Mouse (Mus musculus): ENCODE measurements around the gene Csnk2a1.
"Not testable (repeated sequence)": the region's sequence is repeated elsewhere in the genome, so short reads cannot be mapped to it uniquely, and the experiment has no call there.

Csnk2a1 gene

DNA sequence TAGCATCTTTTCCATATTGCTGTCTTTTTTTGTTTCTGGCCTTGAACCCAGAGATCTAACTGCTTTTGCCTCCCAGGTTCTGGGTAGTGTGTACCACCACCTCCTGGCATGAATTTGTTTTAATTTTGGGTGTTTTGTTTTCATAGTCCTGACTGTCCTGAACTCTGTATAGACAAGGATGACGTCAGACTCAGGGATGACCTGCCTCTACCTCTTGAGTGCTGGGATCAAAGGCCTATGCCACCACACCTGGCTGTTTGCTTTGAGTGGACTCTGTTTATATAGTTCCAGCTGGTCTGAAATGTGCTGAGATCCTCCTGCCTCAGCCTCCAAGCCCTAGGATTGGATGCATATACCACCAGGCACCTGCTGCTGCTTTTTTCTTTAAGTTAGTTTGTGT, 11.3 kb downstream of the Csnk2a1 start:
- DNase-seq (ENCODE audit: low spot score), result no peak

DNA sequence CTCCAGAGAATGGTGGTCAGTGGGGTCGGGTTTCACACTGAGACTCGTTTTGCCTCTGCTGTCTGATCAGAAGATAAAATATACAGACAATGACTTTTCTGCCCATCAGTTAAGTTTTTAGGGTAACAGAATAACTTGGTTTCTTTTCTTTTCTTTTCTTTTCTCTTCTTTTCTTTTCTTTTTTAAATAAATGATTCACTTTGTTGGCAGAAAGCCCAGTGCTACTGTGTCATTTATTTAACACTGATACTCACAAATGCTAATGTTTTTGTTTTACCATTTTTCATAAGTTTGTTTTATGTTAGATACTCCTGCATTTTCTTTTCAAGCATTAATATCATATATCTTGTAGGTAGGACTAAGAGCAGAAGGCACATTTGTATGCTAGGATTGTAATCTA, 13.9 kb downstream of the Csnk2a1 start:
- no peak for DNase-seq (ENCODE audit: low spot score)

DNA sequence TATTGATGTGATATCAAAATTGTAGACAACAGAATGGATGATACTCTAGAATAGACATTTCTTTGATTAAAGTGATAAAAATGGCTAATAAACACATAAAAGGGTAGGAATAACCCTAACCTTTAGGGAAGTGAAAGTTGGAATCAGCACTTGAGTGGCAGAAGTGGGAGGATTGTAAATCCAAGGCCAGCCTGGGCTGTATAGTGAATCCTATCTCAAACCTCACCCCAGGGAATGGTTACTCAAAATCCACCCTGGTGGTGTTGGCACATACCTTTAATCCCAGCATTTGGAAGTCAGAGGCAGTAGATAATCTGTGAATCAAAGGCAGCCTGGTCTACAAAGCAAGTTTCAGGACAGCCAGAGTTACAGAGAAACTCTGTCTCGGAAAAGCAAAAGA, 20.6 kb downstream of the Csnk2a1 start:
- DNase-seq (ENCODE audit: low spot score), result no peak

DNA sequence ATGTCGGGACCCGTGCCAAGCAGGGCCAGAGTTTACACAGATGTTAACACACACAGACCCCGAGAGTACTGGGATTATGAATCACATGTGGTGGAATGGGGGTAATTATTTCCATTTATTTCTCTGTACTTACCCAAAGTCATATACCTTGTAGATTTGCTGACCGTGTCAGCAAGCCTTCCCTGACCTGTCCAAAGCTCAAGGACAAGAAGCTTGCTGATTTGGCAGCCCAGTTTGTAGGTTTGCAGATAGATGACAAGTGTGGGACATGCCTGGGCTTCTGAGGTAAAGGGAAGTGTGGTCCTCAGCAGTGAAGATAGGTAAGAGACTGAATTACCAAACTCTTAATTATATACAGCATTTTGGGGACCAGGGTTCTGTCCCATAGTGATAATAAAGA, 23.9 kb downstream of the Csnk2a1 start:
- no peak for DNase-seq (ENCODE audit: low spot score)

DNA sequence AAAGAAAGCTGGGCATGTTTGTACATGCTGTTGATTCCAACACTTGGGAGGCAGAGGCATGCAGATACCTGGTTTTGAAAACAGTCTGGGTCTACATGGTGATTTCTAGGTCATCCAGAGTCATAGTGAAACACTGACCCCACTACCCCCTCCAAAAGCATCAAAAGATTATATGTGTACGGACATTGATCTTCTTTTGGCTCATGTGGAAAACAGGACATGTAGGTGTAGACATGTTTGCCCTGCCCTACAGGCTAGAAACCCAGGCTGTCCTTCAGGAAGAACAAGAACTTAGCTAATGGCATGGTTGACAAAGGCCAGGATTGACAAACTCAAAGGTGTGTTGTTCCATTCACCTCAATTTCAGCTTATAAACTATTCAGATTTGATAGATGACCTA, 33.1 kb downstream of the Csnk2a1 start:
- no peak for DNase-seq (ENCODE audit: low spot score)

DNA sequence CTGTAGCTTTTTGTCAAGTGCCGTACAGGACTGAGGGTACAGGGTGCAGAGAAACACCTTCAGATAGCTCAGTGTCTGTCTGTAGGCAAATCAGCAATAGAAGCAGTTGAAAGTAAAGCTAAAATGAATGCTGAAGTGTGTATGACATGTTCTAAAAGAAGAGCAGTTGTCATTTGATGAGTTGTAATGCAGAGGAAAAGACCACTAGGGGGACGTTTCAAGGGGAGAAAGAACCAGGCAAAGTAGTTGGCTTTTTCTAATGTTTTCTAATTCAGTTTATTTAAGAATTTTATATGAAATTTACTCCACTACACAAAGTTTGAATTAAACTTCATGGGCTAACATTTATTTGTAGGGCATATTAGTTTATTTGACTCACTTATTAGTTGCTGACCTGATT, 47.0 kb downstream of the Csnk2a1 start:
- no peak for DNase-seq (ENCODE audit: low spot score)

DNA sequence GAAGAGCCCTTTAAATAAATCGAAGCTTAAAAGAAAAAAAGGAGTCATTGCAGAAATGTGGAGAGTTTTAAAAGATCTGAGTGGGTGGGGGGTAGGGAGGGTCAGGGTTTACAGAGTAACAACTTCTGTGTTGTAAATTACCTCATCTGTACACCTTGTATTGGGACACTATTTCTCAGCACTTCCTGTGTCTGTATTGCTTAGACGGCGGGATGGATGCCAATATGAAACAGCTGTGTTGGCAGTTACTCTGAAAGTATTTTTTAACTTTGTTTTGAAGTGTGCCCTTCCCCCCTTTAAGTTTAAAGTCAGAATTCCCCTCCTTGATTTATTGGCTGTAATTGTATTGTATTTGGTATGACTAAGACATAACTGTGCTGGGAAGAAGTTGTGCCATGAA, 54.8 kb downstream of the Csnk2a1 start:
- DNase-seq (ENCODE audit: low spot score), result no peak

DNA sequence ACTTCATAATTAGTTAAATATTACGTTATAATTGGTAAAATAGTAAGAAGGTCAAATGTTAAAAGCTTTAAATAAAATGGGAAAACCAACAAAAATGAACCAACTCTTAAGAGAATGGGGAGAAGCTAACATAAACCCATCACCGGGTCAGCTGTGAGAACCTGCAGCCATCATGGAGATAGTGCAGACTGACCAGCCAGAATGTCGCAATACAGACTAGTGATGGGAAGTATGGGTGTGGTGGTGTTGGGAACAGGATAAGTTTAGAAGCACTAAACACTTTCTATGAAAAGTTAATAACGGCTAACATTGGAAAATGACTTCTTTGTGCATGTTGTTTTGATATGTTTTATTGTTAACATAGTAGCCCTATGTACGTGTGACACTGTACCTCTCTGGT, 60.9 kb downstream of the Csnk2a1 start:
- no peak for DNase-seq (ENCODE audit: low spot score)

DNA sequence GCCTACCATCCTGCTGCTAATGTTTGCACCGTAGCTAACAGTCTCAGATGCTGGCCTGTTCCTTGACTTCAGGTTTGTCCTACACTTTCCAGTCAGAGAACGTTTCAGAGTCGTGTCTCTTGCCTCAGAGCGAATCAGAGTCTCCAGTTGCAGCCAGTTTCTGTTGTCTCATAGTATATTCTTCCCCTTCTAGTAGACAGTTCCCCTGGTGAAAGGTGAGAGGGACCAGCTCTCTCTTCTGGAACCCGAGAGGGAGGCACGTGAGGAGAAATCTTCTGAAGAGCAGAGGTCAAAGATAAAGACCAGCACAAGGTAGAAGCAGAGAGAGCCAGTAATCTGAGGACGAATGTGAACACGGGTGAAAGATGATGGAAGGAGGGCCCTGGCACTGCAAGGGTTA, 61.4 kb downstream of the Csnk2a1 start:
- DNase-seq (ENCODE audit: low spot score), result no peak

DNA sequence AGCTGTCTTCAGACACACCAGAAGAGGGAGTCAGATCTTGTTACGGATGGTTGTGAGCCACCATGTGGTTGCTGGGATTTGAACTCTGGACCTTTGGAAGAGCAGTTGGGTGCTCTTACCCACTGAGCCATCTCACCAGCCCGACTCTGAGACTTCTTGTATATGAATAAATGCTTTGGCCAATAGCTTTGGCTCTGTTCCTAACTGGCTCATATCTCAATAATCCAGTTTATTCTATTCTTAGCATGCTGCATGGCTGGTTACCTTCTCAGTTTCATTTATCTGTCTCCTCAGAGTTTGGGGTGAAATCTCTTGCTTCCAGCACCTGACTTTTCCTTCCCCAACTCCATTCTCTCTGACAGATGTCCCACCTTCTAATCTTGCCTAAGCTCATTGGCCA, 63.0 kb downstream of the Csnk2a1 start:
- DNase-seq (ENCODE audit: low spot score), result not testable (repeated sequence)

DNA sequence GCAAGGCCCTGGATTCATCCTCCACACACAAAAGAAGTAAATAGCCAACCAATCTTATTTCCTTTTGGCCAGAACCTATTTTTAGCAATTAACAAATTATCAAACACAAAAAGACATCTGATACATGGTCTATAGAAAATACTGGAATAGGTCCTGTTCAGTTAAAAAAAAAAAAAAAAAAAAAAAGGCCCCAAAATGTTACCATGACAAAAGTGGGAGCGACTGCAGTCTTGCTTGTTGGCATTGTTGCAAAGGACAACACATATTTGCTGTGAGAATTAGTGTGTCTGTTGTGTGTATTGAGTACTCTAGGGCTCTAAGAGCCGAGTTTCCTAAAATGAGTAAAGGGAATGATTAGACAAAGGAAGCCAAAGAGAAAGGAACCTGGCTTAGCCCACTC, 65.8 kb downstream of the Csnk2a1 start:
- no peak for DNase-seq (ENCODE audit: low spot score)

DNA sequence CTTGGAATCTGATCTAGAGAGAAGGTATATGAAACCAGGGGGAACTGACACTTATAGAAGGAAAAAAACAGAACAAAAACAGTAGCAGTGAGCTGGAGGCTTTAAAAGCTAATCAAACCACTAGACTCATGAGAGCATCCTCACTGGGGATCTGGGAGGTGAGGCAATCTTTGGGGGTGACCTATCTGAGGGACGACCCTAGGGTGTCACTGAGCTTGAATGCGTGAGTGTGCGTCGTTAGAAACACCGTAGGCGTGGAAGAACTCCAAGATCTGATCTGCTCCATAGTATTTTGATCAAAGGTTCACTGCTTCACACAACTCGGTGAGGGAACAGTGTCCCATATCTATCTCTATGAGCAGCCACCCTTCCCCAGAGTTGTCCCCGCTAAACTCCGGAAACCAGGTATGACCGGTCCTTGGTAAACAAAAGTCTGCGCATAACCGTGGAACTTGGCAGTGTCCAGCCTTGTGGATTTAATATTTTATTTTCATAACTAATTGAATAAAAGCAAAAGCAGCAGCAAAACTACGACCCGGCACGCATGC, 66.6 kb downstream of the Csnk2a1 start:
- DNase-seq (ENCODE audit: low spot score), result no peak

DNA sequence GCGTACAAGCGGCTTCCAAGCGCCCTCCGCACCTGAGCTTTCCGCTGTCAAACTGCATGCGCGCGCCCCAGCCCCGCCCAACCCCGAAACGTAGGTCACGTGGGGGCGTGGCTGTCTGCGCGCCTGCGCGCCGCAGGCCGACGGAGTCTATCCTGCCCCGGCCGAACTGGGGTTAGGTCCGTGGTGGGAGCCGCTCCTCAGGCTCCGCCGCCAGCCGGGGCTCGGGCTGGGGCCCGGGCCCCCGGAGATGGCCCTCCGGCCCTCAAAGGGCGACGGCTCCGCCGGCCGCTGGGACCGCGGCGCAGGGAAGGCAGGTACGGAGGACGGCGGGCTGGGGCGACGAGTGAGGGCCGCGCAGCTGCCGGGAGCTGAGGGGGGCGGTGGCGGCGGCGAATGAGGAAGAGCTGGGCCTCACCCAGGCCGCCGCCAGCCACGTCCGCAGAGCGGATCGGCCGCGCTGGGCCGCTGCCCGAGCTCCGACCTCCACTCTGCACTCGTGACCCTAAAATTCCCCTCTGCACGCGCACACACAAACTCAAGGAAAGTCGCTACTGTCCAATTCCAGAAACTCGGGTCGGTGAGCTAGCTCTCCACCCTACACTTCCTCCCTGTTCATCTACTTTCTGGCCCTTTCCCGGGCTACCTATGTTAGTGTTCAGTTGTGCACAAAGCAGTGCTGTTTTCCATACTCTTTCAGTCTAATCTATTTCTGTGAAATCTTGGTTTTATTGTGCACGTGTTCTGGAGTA, 67.3 kb downstream of the Csnk2a1 start, which contains the start of gene Tbc1d20:
TSS of gene Tbc1d20 (plus strand) at position 102 of the 749 bp plus-strand sequence.
- peak; percentile 87 for DNase-seq (ENCODE audit: low spot score)

DNA sequence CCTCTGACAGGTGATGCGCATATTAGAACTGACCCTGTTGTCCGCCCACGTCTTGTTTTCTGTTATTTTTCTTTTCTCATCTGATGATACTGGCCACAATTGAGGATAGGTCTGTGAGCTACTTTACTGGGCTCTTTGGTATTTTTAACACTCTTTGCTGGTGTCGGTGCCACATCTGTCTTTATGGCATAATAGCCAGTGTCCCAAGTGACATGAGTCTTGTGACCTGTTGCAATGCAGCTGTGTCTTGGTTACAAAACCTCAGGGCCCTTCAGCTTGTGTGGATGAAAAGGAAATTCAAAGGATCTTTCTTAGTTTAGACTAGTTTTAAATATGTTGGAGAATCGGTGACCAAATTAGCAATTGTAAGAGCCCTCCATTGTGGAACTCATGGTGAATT, 67.9 kb downstream of the Csnk2a1 start:
- no peak for DNase-seq (ENCODE audit: low spot score)

DNA sequence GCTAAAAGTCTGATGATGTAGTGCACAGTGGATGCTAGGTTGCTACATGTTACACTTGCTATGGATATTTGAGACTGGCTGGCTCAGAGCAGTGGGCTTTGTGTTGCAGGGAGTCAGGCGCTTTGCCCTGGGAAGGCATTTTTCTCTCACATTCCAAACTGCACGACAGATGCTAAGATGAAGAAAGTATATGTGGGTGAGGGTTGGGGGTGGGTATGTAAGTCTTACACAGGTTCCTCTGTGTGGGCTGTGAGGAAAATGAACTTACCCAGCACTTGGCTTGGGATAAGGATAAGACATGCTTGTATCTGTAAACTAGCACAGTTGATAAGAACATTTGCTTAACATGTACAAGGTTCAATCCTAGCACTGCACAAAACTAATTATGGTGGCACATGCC, 76.2 kb downstream of the Csnk2a1 start:
- DNase-seq (ENCODE audit: low spot score), result no peak

DNA sequence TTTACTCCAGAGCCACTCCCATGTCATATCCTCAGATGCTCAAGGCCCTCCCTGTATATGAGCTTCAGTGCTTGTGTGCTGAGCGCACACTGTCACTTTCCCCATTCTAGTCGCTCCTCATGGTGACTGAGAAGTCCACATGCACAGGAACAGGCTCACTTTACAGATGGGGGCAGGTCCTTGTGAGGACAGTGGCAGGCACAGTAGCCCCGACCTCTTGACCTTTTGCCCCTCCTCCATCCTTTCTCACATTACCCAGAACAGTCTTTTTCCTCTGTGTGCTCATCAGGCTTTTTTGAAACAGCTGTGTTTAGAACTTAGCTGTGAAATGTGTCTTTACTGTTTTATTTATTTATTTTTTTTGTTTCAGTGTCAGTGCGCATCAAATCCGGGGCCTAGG, 77.1 kb downstream of the Csnk2a1 start:
- DNase-seq (ENCODE audit: low spot score), result no peak

DNA sequence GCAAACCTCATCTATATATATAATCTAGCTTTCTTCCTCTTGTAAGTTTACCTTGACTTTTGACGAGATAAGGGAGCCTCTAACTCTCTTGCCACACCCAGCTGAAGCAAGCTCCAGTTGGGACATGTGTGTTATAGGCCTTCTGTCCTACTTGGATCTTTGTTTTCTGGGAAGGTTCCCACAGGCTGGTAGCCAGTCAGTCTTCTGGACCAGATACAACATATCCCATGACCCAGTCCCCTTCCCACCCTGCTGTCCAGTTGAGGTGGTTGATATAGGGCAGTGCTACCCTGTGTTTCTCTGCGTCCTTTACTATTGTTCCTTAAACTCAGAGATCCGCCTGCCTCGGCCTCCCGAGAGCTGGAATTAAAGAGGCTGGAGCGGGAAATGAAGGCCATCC, 78.8 kb downstream of the Csnk2a1 start:
- no peak for DNase-seq (ENCODE audit: low spot score)

DNA sequence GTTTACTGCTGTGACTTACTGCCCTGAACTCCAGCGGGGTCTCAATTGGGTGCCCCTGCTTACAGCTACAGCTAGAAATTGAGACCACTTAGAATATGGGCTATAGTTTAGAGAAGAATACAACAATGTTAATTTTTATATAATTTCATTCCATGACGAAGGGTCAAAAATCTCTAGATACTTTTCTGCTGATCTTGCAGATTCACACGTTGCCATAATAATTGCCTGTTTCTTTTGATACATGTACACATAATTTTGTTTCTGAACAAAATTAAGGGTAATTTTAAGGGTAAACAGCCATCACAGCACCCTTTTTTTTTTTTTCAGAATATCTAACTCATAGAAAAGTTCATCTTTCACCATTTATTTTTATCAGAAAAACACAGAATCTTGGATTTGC, 80.5 kb downstream of the Csnk2a1 start:
- DNase-seq (ENCODE audit: low spot score), result no peak

DNA sequence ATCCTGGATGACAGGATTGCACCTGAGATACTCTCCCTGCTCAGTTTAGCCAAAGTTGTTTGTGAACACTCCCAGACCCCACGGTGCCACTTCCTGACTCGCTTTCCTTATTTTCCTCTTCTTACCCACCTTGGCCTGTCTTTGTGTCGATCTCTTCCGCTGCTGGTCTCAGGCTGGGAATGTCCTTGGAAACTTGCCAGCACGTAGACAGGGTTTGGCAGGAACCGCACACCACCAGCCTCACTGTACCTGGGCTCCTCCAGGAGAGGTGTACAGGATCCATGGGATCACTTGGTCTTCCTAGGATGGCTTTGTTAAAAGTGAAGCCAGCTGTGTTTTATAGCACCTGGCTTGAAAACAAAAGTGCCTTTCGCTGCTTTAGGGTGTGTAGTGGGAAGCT, 86.4 kb downstream of the Csnk2a1 start:
- no peak for DNase-seq (ENCODE audit: low spot score)

DNA sequence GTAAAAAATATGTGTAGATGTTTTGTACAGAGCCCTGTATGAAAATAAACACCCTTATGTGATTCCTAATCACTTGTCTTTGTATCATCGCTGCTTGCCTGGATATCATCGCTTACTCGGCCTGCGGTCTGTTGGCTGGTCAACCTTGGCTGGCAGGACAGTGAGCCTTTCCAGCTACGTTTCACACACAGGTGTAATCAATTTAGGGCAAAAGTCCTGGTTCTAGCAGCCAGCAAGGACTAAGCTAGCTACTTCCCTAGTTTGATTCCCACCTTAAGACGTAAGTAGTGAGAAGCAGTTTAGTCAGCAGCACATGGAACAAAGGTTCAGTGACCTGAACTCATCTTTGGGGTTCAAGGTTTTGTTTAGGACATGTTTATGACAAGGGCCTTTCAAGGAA, 87.3 kb downstream of the Csnk2a1 start:
- DNase-seq (ENCODE audit: low spot score), result no peak

DNA sequence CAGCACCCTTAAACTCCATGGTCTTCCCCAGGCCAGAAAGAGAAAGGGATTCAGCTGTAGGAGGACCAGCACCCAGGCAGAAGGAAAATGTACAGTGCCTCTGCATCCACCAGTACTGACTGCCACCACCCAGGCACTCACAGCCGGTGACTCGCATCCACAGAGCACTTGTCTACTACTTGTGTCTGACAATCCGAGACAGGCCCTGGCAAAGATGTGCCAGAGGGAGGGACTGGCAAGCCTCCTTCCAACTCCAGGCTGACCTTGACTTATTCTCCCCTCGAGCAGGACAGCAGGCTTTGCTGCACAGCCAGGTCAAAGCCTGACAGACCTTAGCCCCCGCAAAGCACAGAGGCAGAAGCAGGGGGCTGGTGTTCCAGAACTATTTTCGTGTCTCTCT, 90.4 kb downstream of the Csnk2a1 start:
- DNase-seq (ENCODE audit: low spot score), result no peak

DNA sequence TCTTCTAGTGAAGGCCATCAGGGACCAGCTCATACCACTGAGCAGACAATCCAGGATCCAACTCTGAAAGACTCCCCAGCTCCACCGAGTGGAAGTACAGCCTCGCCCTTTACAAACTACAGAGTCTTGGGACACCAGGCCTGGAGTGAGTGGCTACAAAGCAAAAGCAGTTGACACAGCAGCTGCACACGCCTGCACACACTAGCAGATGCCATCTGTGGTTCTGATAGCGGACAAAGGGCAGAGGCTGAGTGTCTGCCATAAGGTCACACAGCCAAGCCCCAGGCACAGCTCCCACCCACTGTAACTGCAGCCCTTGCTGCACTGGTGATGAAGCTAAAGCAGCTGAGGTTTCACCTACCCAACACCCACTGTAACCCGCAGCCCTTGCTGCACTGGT, 94.9 kb downstream of the Csnk2a1 start:
- DNase-seq (ENCODE audit: low spot score), result no peak

DNA sequence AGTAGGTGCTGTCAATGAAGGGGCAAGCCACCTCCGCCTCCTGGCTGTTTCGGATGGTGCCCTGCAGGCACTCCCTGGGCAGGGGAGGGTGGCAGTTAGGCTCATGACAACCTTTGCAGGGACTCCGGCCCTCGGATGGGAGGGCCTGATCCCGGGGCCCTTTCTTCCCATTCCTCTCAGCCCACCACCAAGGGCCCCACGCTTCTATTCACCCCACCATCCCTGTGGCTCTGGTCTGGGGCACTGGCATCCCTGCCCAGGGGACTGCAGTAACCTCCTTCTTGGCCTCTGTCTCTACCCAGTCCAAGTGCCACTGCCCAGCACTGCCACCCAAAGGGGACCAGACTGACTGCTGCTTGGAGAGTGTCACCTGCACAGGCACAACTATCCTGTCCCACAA, 95.6 kb downstream of the Csnk2a1 start:
- DNase-seq (ENCODE audit: low spot score), result no peak

DNA sequence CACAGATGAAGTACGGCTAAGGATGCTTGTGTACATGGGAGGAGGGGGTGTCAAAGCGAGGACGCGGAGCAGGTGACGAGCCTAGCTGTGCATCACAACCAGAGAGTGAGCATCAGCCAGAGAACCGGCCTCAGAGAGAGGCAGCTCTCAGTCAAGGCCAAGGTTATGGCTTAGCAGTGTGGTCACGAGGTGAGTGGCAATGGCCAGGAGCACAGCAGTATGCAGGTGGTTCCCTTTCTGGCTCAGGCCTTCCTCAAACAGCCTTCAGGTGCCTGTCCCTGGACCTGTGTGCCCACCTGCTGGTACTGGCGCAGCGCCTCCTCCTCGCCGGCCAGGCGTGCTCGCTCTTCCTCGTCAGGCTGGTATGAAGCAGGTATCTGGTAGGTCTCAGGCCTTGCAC, 97.3 kb downstream of the Csnk2a1 start:
- DNase-seq (ENCODE audit: low spot score), result no peak
